Mouse (Mus musculus): ENCODE results near the gene Zfp839. TPM values are rescaled to one million over a fixed set of nuclear protein-coding genes. Genes with fewer than 3 reads are reported as not detected.

Gene Zfp839
- total and polyA plus RNA-seq, 3 experiments: 4.8 to 10.3 (median 9.1) TPM

DNA sequence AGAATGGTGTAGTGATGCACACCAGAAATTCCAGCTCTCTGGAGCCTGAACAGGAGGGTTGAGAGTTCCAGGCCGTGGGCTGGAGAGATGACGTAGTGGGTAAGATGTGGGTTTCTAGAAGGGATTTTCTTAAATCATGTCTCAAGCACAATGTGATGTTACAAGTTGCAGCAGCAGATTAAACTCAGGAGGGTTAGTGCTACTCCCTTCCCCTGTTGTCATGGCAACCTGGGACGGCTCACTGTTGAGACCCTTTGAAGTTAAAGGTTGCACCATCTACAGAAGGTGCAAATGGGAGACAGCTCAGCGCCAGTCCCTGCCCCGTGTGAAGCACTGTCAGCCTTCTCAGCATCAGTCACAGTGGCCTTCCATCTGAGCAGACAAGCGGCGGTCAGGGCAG lies 11.2 kb downstream of the Zfp839 start:
- 71% methylated on average over 7 of the region's 7 CpGs for WGBS
- intact Hi-C loops (cut with DNase I): no loop called here
- Histone ChIP-seq H3K4me3 (no peak overlapping the region), H3K36me3 (ENCODE audit: control insufficient read depth, insufficient read depth, low read length) (no peaks in the 10 kb centered on the region), H3K4me1 (ENCODE audit: control insufficient read depth, insufficient read depth, low read length) (no peaks in the 10 kb centered on the region), H3K79me2 (replicated peaks; ENCODE audit: control insufficient read depth, insufficient read depth, low read length) (no peaks in the 10 kb centered on the region), H3K27ac (no peak overlapping the region), H3K27me3 (ENCODE audit: control insufficient read depth, insufficient read depth, low read length) (no peaks in the 10 kb centered on the region), H3K9ac (ENCODE audit: low read depth, low read length) (no peak overlapping the region)
- TF ChIP-seq EP300 (IDR thresholded peaks at IDR 0.05; ENCODE audit: insufficient read depth, low read depth, low read length): no peak
- no peak for TF ChIP-seq CTCF (IDR thresholded peaks at IDR 0.05)
- no peak for TF ChIP-seq POLR2A (IDR thresholded peaks at IDR 0.05; ENCODE audit: insufficient read depth, low read depth, low read length)
- no peak for DNase-seq

GRCm38 (mm10) chr12:110864008-110864407 lies 14.0 kb downstream of the Zfp839 start:
- Histone ChIP-seq H3K36me3 (ENCODE audit: control insufficient read depth, insufficient read depth, low read length) (no peaks in the 10 kb centered on the region), H3K4me3 (no peak overlapping the region), H3K9ac (ENCODE audit: low read depth, low read length) (no peak overlapping the region), H3K4me1 (ENCODE audit: control insufficient read depth, insufficient read depth, low read length) (no peaks in the 10 kb centered on the region), H3K27ac (no peak overlapping the region), H3K27me3 (ENCODE audit: control insufficient read depth, insufficient read depth, low read length) (no peaks in the 10 kb centered on the region), H3K79me2 (replicated peaks; ENCODE audit: control insufficient read depth, insufficient read depth, low read length) (no peaks in the 10 kb centered on the region)
- intact Hi-C loops (cut with DNase I): no loop called here
- 90% methylated on average over 6 of the region's 6 CpGs for WGBS
- no peak for TF ChIP-seq POLR2A (IDR thresholded peaks at IDR 0.05; ENCODE audit: insufficient read depth, low read depth, low read length)
- no peak for TF ChIP-seq EP300 (IDR thresholded peaks at IDR 0.05; ENCODE audit: insufficient read depth, low read depth, low read length)
- TF ChIP-seq CTCF (IDR thresholded peaks at IDR 0.05): no peak
- DNase-seq: no peak

- no peak for DNase-seq
- no peak overlapping the region for H3K4me3 ChIP-seq
- intact Hi-C loops (cut with DNase I): no loop called here
- TF ChIP-seq EP300 (IDR thresholded peaks at IDR 0.05; ENCODE audit: insufficient read depth, low read depth, low read length) (no peak), CTCF (IDR thresholded peaks at IDR 0.05) (no peak), POLR2A (IDR thresholded peaks at IDR 0.05; ENCODE audit: insufficient read depth, low read depth, low read length) (no peak)
- H3K79me2 ChIP-seq (replicated peaks; ENCODE audit: control insufficient read depth, insufficient read depth, low read length): no peaks in the 10 kb centered on the region
- no peak overlapping the region for H3K9ac ChIP-seq (ENCODE audit: low read depth, low read length)
- no peaks in the 10 kb centered on the region for H3K27me3 ChIP-seq (ENCODE audit: control insufficient read depth, insufficient read depth, low read length)
- H3K27ac ChIP-seq: no peak overlapping the region
- H3K36me3 ChIP-seq (ENCODE audit: control insufficient read depth, insufficient read depth, low read length): no peaks in the 10 kb centered on the region
- no peaks in the 10 kb centered on the region for H3K4me1 ChIP-seq (ENCODE audit: control insufficient read depth, insufficient read depth, low read length)
- 73% methylated on average over 6 of the region's 6 CpGs for WGBS
Observed at GRCm38 (mm10) chr12:110865571-110865970, 15.5 kb downstream of the Zfp839 start.

DNA sequence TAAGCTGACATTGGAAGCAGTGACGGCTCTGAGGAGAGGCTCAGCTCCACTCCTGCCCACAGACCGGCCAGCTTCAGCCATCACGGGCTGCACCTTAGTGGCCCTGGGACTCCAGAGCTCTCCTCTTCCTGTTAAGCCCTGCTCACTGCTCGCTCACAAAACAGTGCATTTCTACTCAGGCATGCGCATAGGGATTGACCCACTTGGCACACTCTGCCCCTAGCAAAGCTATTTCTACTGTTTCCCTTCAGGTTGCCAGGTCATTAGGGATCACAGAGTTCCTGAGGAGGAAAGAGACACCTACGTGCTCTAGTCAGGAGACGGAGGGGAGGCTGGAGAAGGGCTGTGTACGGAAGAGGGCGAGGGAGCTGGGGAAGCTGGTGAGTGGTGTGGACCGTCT lies 15.9 kb downstream of the Zfp839 start:
- Histone ChIP-seq H3K4me3 (no peak overlapping the region), H3K27ac (no peak overlapping the region), H3K36me3 (ENCODE audit: control insufficient read depth, insufficient read depth, low read length) (no peaks in the 10 kb centered on the region), H3K4me1 (ENCODE audit: control insufficient read depth, insufficient read depth, low read length) (no peaks in the 10 kb centered on the region), H3K9ac (ENCODE audit: low read depth, low read length) (no peak overlapping the region), H3K27me3 (ENCODE audit: control insufficient read depth, insufficient read depth, low read length) (no peaks in the 10 kb centered on the region), H3K79me2 (replicated peaks; ENCODE audit: control insufficient read depth, insufficient read depth, low read length) (no peaks in the 10 kb centered on the region)
- TF ChIP-seq CTCF (IDR thresholded peaks at IDR 0.05) (no peak), EP300 (IDR thresholded peaks at IDR 0.05; ENCODE audit: insufficient read depth, low read depth, low read length) (no peak), POLR2A (IDR thresholded peaks at IDR 0.05; ENCODE audit: insufficient read depth, low read depth, low read length) (no peak)
- WGBS: 87% methylated on average over 10 of the region's 10 CpGs
- intact Hi-C loops (cut with DNase I): no loop called here
- no peak for DNase-seq

- Histone ChIP-seq H3K27ac (no peak overlapping the region), H3K9ac (ENCODE audit: low read depth, low read length) (no peak overlapping the region), H3K36me3 (ENCODE audit: control insufficient read depth, insufficient read depth, low read length) (no peaks in the 10 kb centered on the region), H3K4me3 (no peak overlapping the region), H3K27me3 (ENCODE audit: control insufficient read depth, insufficient read depth, low read length) (no peaks in the 10 kb centered on the region), H3K79me2 (replicated peaks; ENCODE audit: control insufficient read depth, insufficient read depth, low read length) (no peaks in the 10 kb centered on the region), H3K4me1 (ENCODE audit: control insufficient read depth, insufficient read depth, low read length) (no peaks in the 10 kb centered on the region)
- DNase-seq: no peak
- 80% methylated on average over 4 of the region's 4 CpGs for WGBS
- TF ChIP-seq CTCF (IDR thresholded peaks at IDR 0.05) (no peak), POLR2A (IDR thresholded peaks at IDR 0.05; ENCODE audit: insufficient read depth, low read depth, low read length) (no peak), EP300 (IDR thresholded peaks at IDR 0.05; ENCODE audit: insufficient read depth, low read depth, low read length) (no peak)
- intact Hi-C loops (cut with DNase I): no loop called here
Observed at GRCm38 (mm10) chr12:110870107-110870506, 20.1 kb downstream of the Zfp839 start.

GRCm38 (mm10) chr12:110871247-110871646 lies 21.2 kb downstream of the Zfp839 start:
- intact Hi-C loops (cut with DNase I): no loop called here
- Histone ChIP-seq H3K27ac (no peak overlapping the region), H3K36me3 (ENCODE audit: control insufficient read depth, insufficient read depth, low read length) (no peaks in the 10 kb centered on the region), H3K4me3 (no peak overlapping the region), H3K4me1 (ENCODE audit: control insufficient read depth, insufficient read depth, low read length) (no peaks in the 10 kb centered on the region), H3K79me2 (replicated peaks; ENCODE audit: control insufficient read depth, insufficient read depth, low read length) (no peaks in the 10 kb centered on the region), H3K27me3 (ENCODE audit: control insufficient read depth, insufficient read depth, low read length) (no peaks in the 10 kb centered on the region), H3K9ac (ENCODE audit: low read depth, low read length) (no peak overlapping the region)
- DNase-seq: no peak
- 79% methylated on average over 5 of the region's 5 CpGs for WGBS
- TF ChIP-seq POLR2A (IDR thresholded peaks at IDR 0.05; ENCODE audit: insufficient read depth, low read depth, low read length) (no peak), CTCF (IDR thresholded peaks at IDR 0.05) (no peak), EP300 (IDR thresholded peaks at IDR 0.05; ENCODE audit: insufficient read depth, low read depth, low read length) (no peak)

Data from heart, adult 2 months (tissue).